Mouse (Mus musculus) limb, embryonic 15.5 days (tissue): Measurements from ENCODE around the gene Zfp90. TPM values are rescaled to one million over a fixed set of nuclear protein-coding genes. Genes with fewer than 3 reads are reported as not detected.
A peak's percentile ranks its signal among the peaks of the same experiment; 100 is the strongest.

Experiments used
- ATAC-seq: fragments of 200-750 bp; cut with Nextera tagmentation; 2 replicates; pipeline ENCODE4 v1.8.0; 2017; ENCODE audit warnings: low read depth, moderate TSS enrichment; ENCODE audit not compliant: insufficient number of reproducible peaks, low FRiP score, low TSS enrichment
- H3K27ac ChIP-seq: fragments of 300-500 bp; sonication (generic); 2 replicates; pipeline ENCODE4 v1.5.1; 2015; ENCODE audit warnings: moderate library complexity, mild to moderate bottlenecking, inconsistent platforms
- H3K27me3 ChIP-seq: fragments of 300-500 bp; sonication (generic); 2 replicates; pipeline ENCODE4 v1.6.1; 2015; ENCODE audit warnings: inconsistent platforms
- H3K36me3 ChIP-seq: fragments of 300-500 bp; sonication (generic); 2 replicates; pipeline ENCODE4 v1.6.1; 2015; ENCODE audit warnings: inconsistent platforms
- H3K4me1 ChIP-seq: fragments of 300-500 bp; sonication (generic); 2 replicates; pipeline ENCODE4 v1.6.1; 2015; ENCODE audit warnings: inconsistent platforms
- H3K4me2 ChIP-seq: fragments of 300-500 bp; sonication (generic); 2 replicates; pipeline ENCODE4 v1.6.1; 2015; ENCODE audit warnings: mild to moderate bottlenecking, inconsistent platforms
- H3K4me3 ChIP-seq: fragments of 300-500 bp; sonication (generic); 2 replicates; pipeline ENCODE4 v1.5.1; 2015; ENCODE audit warnings: mild to moderate bottlenecking, inconsistent platforms
- H3K9ac ChIP-seq: fragments of 300-500 bp; sonication (generic); 2 replicates; pipeline ENCODE4 v1.6.1; 2015; ENCODE audit warnings: inconsistent platforms
- H3K9me3 ChIP-seq: fragments of 300-500 bp; sonication (generic); 2 replicates; pipeline ENCODE4 v1.6.1; 2016; ENCODE audit warnings: inconsistent platforms
- WGBS: fragments of 180-500 bp; shearing (Covaris S2); methylation state at CpG from one replicate; pipeline ENCODE4 v1.1.7; 2015; 5-methylcytosine and 5-hydroxymethylcytosine counted together
- polyA plus RNA-seq: library from polyadenylated mRNA; unstranded; fragments of >200 nt; fragmentation: Nextera tagmentation; extraction: Ambion mirVana; gene quantifications from 2 replicates; pipeline ENCODE4 v1.2.1, GENCODE M21; 2015

The Zfp90 gene
- 21.1 and 22.2 TPM in 2 replicates for polyA plus RNA-seq

DNA sequence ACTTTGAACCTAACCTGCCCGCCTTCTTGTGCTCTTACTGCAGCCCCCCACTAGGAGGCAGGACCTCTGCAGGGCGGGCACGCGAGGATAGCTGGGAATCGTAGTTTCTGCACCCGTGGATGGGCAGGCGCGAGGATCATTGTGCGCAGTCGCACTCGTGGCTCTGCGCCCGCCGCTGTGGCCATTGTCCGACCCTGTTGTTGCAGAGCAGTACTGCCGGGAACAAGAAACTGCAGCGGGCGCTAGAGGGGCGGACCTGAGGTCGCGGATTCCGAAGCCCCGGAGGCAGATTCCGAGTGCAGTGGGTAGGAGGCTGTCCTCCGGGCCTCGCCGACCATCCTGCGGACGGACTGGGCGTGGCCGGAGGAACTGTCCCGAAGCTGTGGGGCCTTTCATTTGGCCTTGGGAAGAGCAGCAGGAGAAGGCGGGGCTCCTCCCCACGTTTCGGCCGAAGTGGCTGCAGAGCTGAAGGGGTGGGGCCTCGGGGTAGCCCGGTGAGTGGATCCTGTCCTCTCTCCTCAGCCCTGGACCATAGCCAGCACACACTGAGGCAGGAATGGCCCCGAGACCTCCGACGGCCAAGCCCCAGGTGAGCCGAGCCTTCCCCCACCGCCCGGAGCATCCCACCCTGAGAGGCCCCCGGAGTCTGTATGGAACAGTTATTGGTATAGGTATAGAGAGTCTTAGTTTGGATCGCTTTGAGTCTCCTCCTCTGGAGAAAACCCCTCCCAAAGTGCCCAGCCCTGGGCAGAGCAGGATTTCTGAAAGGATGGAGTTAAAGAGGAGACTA lies at the start of gene Zfp90:
TSS of gene Zfp90 (plus strand) at position 146 of the 790 bp plus-strand sequence.
- ATAC-seq, result peak; percentile 92
- WGBS, result under 1% methylated on average over 46 of the region's 46 CpGs

GRCm38 (mm10) chr8:106368501-106368900 lies 46.6 kb upstream of the Zfp90 start:
- H3K4me1 ChIP-seq, result no peaks in the 10 kb centered on the region
- H3K4me2 ChIP-seq, result no peak overlapping the region
- H3K36me3 ChIP-seq, result no peaks in the 10 kb centered on the region
- no peak for ATAC-seq
- H3K4me3 ChIP-seq, result no peak overlapping the region
- WGBS, result 70% methylated on average over 3 of the region's 3 CpGs
- H3K9ac ChIP-seq, result no peak overlapping the region
- no peak overlapping the region for H3K27ac ChIP-seq
- no peaks in the 10 kb centered on the region for H3K27me3 ChIP-seq
- no peaks in the 10 kb centered on the region for H3K9me3 ChIP-seq

More for the DNA sequence above, at the start of gene Zfp90:
- Histone ChIP-seq H3K9me3 (no peaks in the 10 kb centered on the region), H3K27me3 (no peaks in the 10 kb centered on the region; the same call in 1 of the 2 replicates), H3K4me2 (peak within 1 kb of the TSS; percentile 74), H3K4me3 (peak within 1 kb of the TSS; percentile 94), H3K4me1 (peaks cover 21% of the 10 kb centered on the region), H3K36me3 (peaks cover 31% of the 10 kb centered on the region), H3K27ac (peak within 1 kb of the TSS; percentile 96), H3K9ac (peak within 1 kb of the TSS; percentile 87)

- Histone ChIP-seq H3K4me3 (no peak overlapping the region), H3K27ac (no peak overlapping the region), H3K4me2 (no peak overlapping the region), H3K36me3 (no peaks in the 10 kb centered on the region), H3K9ac (no peak overlapping the region), H3K27me3 (no peaks in the 10 kb centered on the region), H3K4me1 (no peaks in the 10 kb centered on the region), H3K9me3 (no peaks in the 10 kb centered on the region)
- ATAC-seq, result no peak
- 80% methylated on average over 7 of the region's 7 CpGs for WGBS
These were observed 46.1 kb upstream of the Zfp90 start for GRCm38 (mm10) chr8:106369069-106369468.

- Histone ChIP-seq H3K27me3 (no peaks in the 10 kb centered on the region), H3K27ac (no peak overlapping the region), H3K4me3 (no peak overlapping the region), H3K4me1 (0 out of 2 replicates have a peak, but pooled peaks cover 7% of the 10 kb centered on the region), H3K9me3 (no peaks in the 10 kb centered on the region), H3K4me2 (no peak overlapping the region), H3K9ac (no peak overlapping the region), H3K36me3 (no peaks in the 10 kb centered on the region)
- no peak for ATAC-seq
- 56% methylated on average over 7 of the region's 7 CpGs for WGBS
These were observed 39.2 kb upstream of the Zfp90 start for GRCm38 (mm10) chr8:106375957-106376356.

- no peak overlapping the region for H3K9ac ChIP-seq
- H3K9me3 ChIP-seq, result no peaks in the 10 kb centered on the region
- no peaks in the 10 kb centered on the region for H3K27me3 ChIP-seq
- no peak overlapping the region for H3K27ac ChIP-seq
- H3K4me2 ChIP-seq, result no peak overlapping the region
- ATAC-seq, result no peak
- 31% methylated on average over 9 of the region's 9 CpGs for WGBS
- no peaks in the 10 kb centered on the region for H3K36me3 ChIP-seq
- 0 out of 2 replicates have a peak, but pooled peaks cover 7% of the 10 kb centered on the region for H3K4me1 ChIP-seq
- no peak overlapping the region for H3K4me3 ChIP-seq
These were observed 38.3 kb upstream of the Zfp90 start for GRCm38 (mm10) chr8:106376862-106377261.

GRCm38 (mm10) chr8:106378501-106379048 lies 36.6 kb upstream of the Zfp90 start:
- Histone ChIP-seq H3K36me3 (no peaks in the 10 kb centered on the region), H3K27me3 (no peaks in the 10 kb centered on the region), H3K9ac (no peak overlapping the region), H3K27ac (no peak overlapping the region), H3K4me1 (0 out of 2 replicates have a peak, but pooled peaks cover 7% of the 10 kb centered on the region), H3K4me2 (no peak overlapping the region), H3K4me3 (no peak overlapping the region), H3K9me3 (no peaks in the 10 kb centered on the region)
- 56% methylated on average over 7 of the region's 7 CpGs for WGBS
- no peak for ATAC-seq

GRCm38 (mm10) chr8:106379357-106379756 lies 35.8 kb upstream of the Zfp90 start:
- H3K27me3 ChIP-seq, result no peaks in the 10 kb centered on the region
- H3K4me3 ChIP-seq, result no peak overlapping the region
- H3K9me3 ChIP-seq, result no peaks in the 10 kb centered on the region
- H3K27ac ChIP-seq, result no peak overlapping the region
- no peak overlapping the region for H3K4me2 ChIP-seq
- no peaks in the 10 kb centered on the region for H3K36me3 ChIP-seq
- ATAC-seq, result no peak
- H3K4me1 ChIP-seq, result 0 out of 2 replicates have a peak, but pooled peaks cover 7% of the 10 kb centered on the region
- WGBS, result 76% methylated on average over 5 of the region's 5 CpGs
- H3K9ac ChIP-seq, result no peak overlapping the region

- H3K27me3 ChIP-seq, result no peaks in the 10 kb centered on the region
- H3K4me3 ChIP-seq, result no peak overlapping the region
- 90% methylated on average over 6 of the region's 6 CpGs for WGBS
- H3K36me3 ChIP-seq, result no peaks in the 10 kb centered on the region
- no peak overlapping the region for H3K27ac ChIP-seq
- no peak overlapping the region for H3K4me2 ChIP-seq
- no peak for ATAC-seq
- H3K4me1 ChIP-seq, result 0 out of 2 replicates have a peak, but pooled peaks cover 7% of the 10 kb centered on the region
- H3K9me3 ChIP-seq, result no peaks in the 10 kb centered on the region
- H3K9ac ChIP-seq, result no peak overlapping the region
These were observed 34.1 kb upstream of the Zfp90 start for GRCm38 (mm10) chr8:106381026-106381425.

DNA sequence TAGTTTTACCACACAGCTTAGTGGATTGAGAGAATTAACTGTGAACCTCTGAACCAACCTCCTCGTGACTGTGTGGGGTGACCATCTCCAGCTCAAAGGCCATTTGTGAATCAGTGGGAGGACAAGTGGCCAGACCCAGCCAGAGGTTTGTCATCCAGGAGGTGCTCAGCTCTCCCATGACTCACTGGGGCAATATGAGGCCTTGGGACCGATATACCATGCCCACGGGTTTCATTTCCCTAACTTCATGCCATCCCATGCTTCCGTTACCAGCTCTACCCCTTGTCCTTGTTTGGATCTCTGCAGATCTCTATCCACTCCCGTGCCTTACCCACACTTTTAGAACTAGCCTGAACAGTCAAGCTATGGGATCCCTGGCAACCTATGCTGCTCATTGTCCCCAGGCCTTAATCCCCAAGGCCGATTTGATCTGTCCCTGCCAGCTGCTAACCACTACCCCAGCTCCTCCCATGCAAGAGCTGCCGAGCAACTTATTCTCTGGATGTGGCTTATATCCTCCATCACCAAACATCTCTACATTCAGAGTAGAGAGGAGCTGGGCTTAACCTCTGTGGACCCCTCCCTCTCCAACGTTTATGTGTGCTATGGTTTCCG lies 27.2 kb upstream of the Zfp90 start:
- H3K4me3 ChIP-seq, result no peak overlapping the region
- no peaks in the 10 kb centered on the region for H3K4me1 ChIP-seq
- no peak overlapping the region for H3K4me2 ChIP-seq
- no peak overlapping the region for H3K9ac ChIP-seq
- H3K36me3 ChIP-seq, result no peaks in the 10 kb centered on the region
- no peak overlapping the region for H3K27ac ChIP-seq
- WGBS, result 76% methylated on average over 9 of the region's 9 CpGs
- no peaks in the 10 kb centered on the region for H3K9me3 ChIP-seq
- ATAC-seq, result no peak
- H3K27me3 ChIP-seq, result no peaks in the 10 kb centered on the region

GRCm38 (mm10) chr8:106394493-106394892 lies 20.6 kb upstream of the Zfp90 start:
- no peak for ATAC-seq
- Histone ChIP-seq H3K27ac (no peak overlapping the region), H3K4me2 (no peak overlapping the region), H3K9me3 (no peaks in the 10 kb centered on the region), H3K4me1 (peaks cover 6% of the 10 kb centered on the region; the same call in 1 of the 2 replicates), H3K9ac (no peak overlapping the region), H3K36me3 (no peaks in the 10 kb centered on the region), H3K4me3 (no peak overlapping the region), H3K27me3 (no peaks in the 10 kb centered on the region)
- WGBS, result 82% methylated on average over 4 of the region's 4 CpGs

GRCm38 (mm10) chr8:106399694-106400093 lies 15.4 kb upstream of the Zfp90 start:
- Histone ChIP-seq H3K4me1 (peaks cover 21% of the 10 kb centered on the region), H3K4me3 (no peak overlapping the region), H3K9me3 (no peaks in the 10 kb centered on the region), H3K36me3 (no peaks in the 10 kb centered on the region), H3K27ac (peak overlapping the region; percentile 77), H3K9ac (no peak overlapping the region), H3K4me2 (peak overlapping the region; percentile 12; the same call in 1 of the 2 replicates), H3K27me3 (no peaks in the 10 kb centered on the region)
- peak; percentile 74 for ATAC-seq
- 37% methylated on average over 8 of the region's 8 CpGs for whole genome bisulfite sequencing

- no peaks in the 10 kb centered on the region for H3K36me3 ChIP-seq
- H3K4me3 ChIP-seq, result no peak overlapping the region
- peak overlapping the region; percentile 12; the same call in 1 of the 2 replicates for H3K4me2 ChIP-seq
- 32% methylated on average over 5 of the region's 5 CpGs for WGBS
- peaks cover 21% of the 10 kb centered on the region for H3K4me1 ChIP-seq
- peak overlapping the region; percentile 77 for H3K27ac ChIP-seq
- no peaks in the 10 kb centered on the region for H3K27me3 ChIP-seq
- H3K9ac ChIP-seq, result no peak overlapping the region
- ATAC-seq, result 0 out of 2 replicates have a peak, but pooled peaks have one; percentile 18
- no peaks in the 10 kb centered on the region for H3K9me3 ChIP-seq
These were observed 14.9 kb upstream of the Zfp90 start for GRCm38 (mm10) chr8:106400181-106400580.
